8 mouse cellular contexts compared by ENCODE assay signal in the genomic region with DNA sequence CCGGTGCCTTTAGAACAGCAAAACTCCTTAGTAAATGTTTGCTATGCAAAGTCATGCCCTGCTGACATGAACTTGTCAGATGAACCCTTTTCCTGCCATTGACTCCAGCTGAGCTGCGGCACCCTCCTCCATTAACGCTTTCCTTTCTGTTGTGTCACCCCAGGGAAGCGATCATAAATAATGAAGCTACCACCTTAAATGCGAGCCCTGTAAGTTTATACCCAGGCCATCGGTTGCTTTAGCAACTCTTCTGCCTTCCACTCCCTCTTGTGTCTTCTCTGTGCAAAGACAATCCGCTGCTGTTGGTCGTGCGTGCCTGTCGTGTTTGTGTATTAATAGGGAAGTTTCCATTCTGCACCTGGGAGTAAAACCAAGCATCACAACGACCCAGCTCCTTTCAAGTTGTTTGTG. TPM values are rescaled to one million over a fixed set of nuclear protein-coding genes. Genes with fewer than 3 reads are reported as not detected.
DNase-seq lines count a peak whose midpoint lies in the region; ATAC-seq lines count a peak whose summit lies in the region.

No protein-coding gene starts in this region.

- peak overlapping the region; percentile 53 for H3K4me2 ChIP-seq in heart, embryonic 12.5 days
- peak overlapping the region; percentile 86 for H3K4me2 ChIP-seq in embryonic facial prominence, embryonic 14.5 days (ENCODE audit: low read depth, low read length)

- H3K9me3 ChIP-seq in heart, embryonic 12.5 days (replicated peaks): 0 out of 2 replicates have a peak, but pooled peaks cover 2% of the 10 kb centered on the region
- no peaks in the 10 kb centered on the region for H3K9me3 ChIP-seq in embryonic facial prominence, embryonic 14.5 days (ENCODE audit: control insufficient read depth, low read length)

- intact Hi-C loops in heart, postnatal 36 days (cut with DNase I): no loop called here

- no peak overlapping the region for H3K9ac ChIP-seq in heart, embryonic 12.5 days
- no peak overlapping the region for H3K9ac ChIP-seq in embryonic facial prominence, embryonic 14.5 days (ENCODE audit: low read depth, low read length)

- H3K27ac ChIP-seq in heart, embryonic 12.5 days (ENCODE audit: poor library complexity, severe bottlenecking): no peak overlapping the region
- no peak overlapping the region for H3K27ac ChIP-seq in embryonic facial prominence, embryonic 14.5 days (replicated peaks; ENCODE audit: low read depth, low read length)

- ATAC-seq in heart, embryonic 12.5 days (ENCODE audit: insufficient number of reproducible peaks, low FRiP score): no peak
- ATAC-seq in embryonic facial prominence, embryonic 14.5 days (ENCODE audit: low read depth): no peak

- H3K36me3 ChIP-seq in heart, embryonic 12.5 days: no peaks in the 10 kb centered on the region
- H3K36me3 ChIP-seq in embryonic facial prominence, embryonic 14.5 days (ENCODE audit: control insufficient read depth, insufficient read depth, low read length): no peaks in the 10 kb centered on the region

- peaks cover 29% of the 10 kb centered on the region for H3K27me3 ChIP-seq in heart, embryonic 12.5 days (replicated peaks)
- H3K27me3 ChIP-seq in embryonic facial prominence, embryonic 14.5 days (replicated peaks; ENCODE audit: control insufficient read depth, insufficient read depth, low read length): peaks cover 13% of the 10 kb centered on the region

- no peak overlapping the region for H3K4me3 ChIP-seq in heart, embryonic 12.5 days
- peak overlapping the region; percentile 10; the same call in 1 of the 2 replicates for H3K4me3 ChIP-seq in embryonic facial prominence, embryonic 14.5 days (ENCODE audit: low read depth, low read length)

- DNase-seq in heart, postnatal 36 days: no peak
- peak; percentile 52 for DNase-seq in Muller cell, postnatal 12 days (ENCODE audit: inconsistent ontology term)
- DNase-seq in embryonic facial prominence, embryonic 14.5 days (ENCODE audit: low spot score): peak; percentile 67
- peak; percentile 29 for DNase-seq in kidney, adult 18-20 months
- peak; percentile 32 for DNase-seq in naive thymus-derived CD4-positive, alpha-beta T cell, adult 2 months (ENCODE audit: low read depth)
- DNase-seq in frontal cortex, postnatal 25 days (ENCODE audit: low spot score in 2 of 2): no peak
- DNase-seq in layer of hippocampus, postnatal 36 days: no peak

- peaks cover 36% of the 10 kb centered on the region for H3K4me1 ChIP-seq in heart, embryonic 12.5 days (replicated peaks)
- H3K4me1 ChIP-seq in embryonic facial prominence, embryonic 14.5 days (ENCODE audit: control insufficient read depth, insufficient read depth, low read length): peaks cover 13% of the 10 kb centered on the region

- WGBS in heart, embryonic 12.5 days: 8% methylated on average over 11 of the region's 11 CpGs
- 6% methylated on average over 11 of the region's 11 CpGs for WGBS in embryonic facial prominence, embryonic 14.5 days

RNA-seq across cellular contexts. Expression of a gene that starts 3.0 kb away (rescaled TPM):
- polyA plus RNA-seq in heart, embryonic 12.5 days (2016; fragmentation: Nextera tagmentation; extraction: Ambion mirVana): 5.9 and 6.2 TPM in 2 replicates
- total RNA-seq in heart, postnatal 36 days (2021): under 1 TPM; 0.50 to 0.73 TPM
- 17.6 and 21.1 TPM in 2 replicates for polyA plus RNA-seq in embryonic facial prominence, embryonic 14.5 days (2014; fragmentation: Nextera tagmentation; extraction: Ambion mirVana)
- total RNA-seq in layer of hippocampus, postnatal 36 days (2021): 10 to 100 TPM; 30.2 to 34.3 TPM

Comparison
In these comparisons a context has a peak if more than half of its experiments do, and no peak if none do; other contexts are left out.
1. DNase-seq: peak in Muller cell, postnatal 12 days (single experiment), embryonic facial prominence, embryonic 14.5 days (single experiment), kidney, adult 18-20 months (single experiment) and naive thymus-derived CD4-positive, alpha-beta T cell, adult 2 months (single experiment); none in heart, postnatal 36 days (0 of 2), frontal cortex, postnatal 25 days (0 of 2) and layer of hippocampus, postnatal 36 days (0 of 2).
2. RNA of a gene that starts 3.0 kb away (total RNA-seq): 30.2 to 34.3 TPM in layer of hippocampus, postnatal 36 days; 0.50 to 0.73 TPM in heart, postnatal 36 days; every median in the first group is over 10 times any median in the second.